Mouse (Mus musculus): Measurements from ENCODE around the gene Frmd5.
A peak's percentile ranks its signal among the peaks of the same experiment; 100 is the strongest.

DNA sequence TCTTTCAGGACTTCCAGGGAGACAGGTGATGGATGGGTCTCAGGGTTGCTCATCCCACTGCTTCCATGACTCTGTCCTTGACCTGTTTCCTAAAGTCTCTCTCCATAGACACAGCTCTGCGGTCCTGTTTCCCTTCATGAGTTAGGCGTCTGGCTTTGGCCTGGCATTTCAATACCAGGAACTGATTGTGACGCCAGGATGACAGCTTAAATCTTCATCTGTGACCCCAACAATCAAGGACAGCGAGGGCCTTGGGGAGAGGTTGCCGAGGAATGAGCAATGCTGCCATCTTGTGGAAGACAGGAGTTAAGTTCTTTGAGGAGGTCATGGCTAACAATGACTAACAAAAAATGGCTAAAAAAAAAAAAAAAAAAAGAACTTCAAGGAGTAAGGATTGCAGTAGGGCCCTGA lies 25.6 kb upstream of the Frmd5 start:
- TF ChIP-seq POLR2A (IDR thresholded peaks at IDR 0.05; ENCODE audit: low read depth, low read length) (no peak), CTCF (IDR thresholded peaks at IDR 0.05; ENCODE audit: extremely low read depth, insufficient read length, insufficient replicate concordance, low read depth, low read length) (peak; percentile 66; the same call in 1 of the 2 replicates)
